Mouse (Mus musculus) heart, embryonic 11.5 days (tissue): ENCODE data around the gene Nek8. TPM values are rescaled to one million over a fixed set of nuclear protein-coding genes. Genes with fewer than 3 reads are reported as not detected.

Experiments
- ATAC-seq: fragments of 200-750 bp; cut with Nextera tagmentation; replicated peaks from 2 replicates; pipeline ENCODE4 v1.8.0; 2017; ENCODE audit warnings: moderate library complexity; ENCODE audit not compliant: insufficient number of reproducible peaks, low FRiP score, low TSS enrichment
- H3K27ac ChIP-seq: fragments of 300-500 bp; sonication (generic); 2 replicates; pipeline ENCODE4 v1.5.1; 2014; ENCODE audit warnings: mild to moderate bottlenecking, low read depth, low read length
- H3K27me3 ChIP-seq: fragments of 300-500 bp; sonication (generic); 2 replicates; pipeline ENCODE4 v1.6.1; 2014; ENCODE audit warnings: mild to moderate bottlenecking, low read length, mixed read lengths; ENCODE audit not compliant: control insufficient read depth, insufficient read depth
- H3K36me3 ChIP-seq: fragments of 300-500 bp; sonication (generic); 2 replicates; pipeline ENCODE4 v1.6.1; 2014; ENCODE audit warnings: mild to moderate bottlenecking, low read length, moderate library complexity, mixed read lengths; ENCODE audit not compliant: control insufficient read depth, insufficient read depth
- H3K4me1 ChIP-seq: fragments of 300-500 bp; sonication (generic); 2 replicates; pipeline ENCODE4 v1.6.1; 2014; ENCODE audit warnings: low read length; ENCODE audit not compliant: control insufficient read depth, insufficient read depth
- H3K4me2 ChIP-seq: fragments of 300-500 bp; sonication (generic); 2 replicates; pipeline ENCODE4 v1.6.1; 2014; ENCODE audit warnings: mild to moderate bottlenecking, moderate library complexity
- H3K4me3 ChIP-seq: fragments of 300-500 bp; sonication (generic); 2 replicates; pipeline ENCODE4 v1.5.1; 2014; ENCODE audit warnings: low read depth, low read length
- H3K9ac ChIP-seq: fragments of 300-500 bp; sonication (generic); 2 replicates; pipeline ENCODE4 v1.6.1; 2014; ENCODE audit warnings: mild to moderate bottlenecking, low read depth, low read length, moderate library complexity
- H3K9me3 ChIP-seq: fragments of 300-500 bp; sonication (generic); replicated peaks from 2 replicates; pipeline ENCODE4 v1.6.1; 2016; ENCODE audit warnings: low read length; ENCODE audit not compliant: control insufficient read depth
- WGBS: fragments of 180-500 bp; shearing (Covaris S2); extraction: QIAGEN DNeasy Blood & Tissue Kit; methylation state at CpG from one replicate; pipeline ENCODE4 v1.1.7; 2014; ENCODE audit not compliant: insufficient replicate concordance; 5-methylcytosine and 5-hydroxymethylcytosine counted together
- polyA plus RNA-seq: library from polyadenylated mRNA; unstranded; fragments of >200 nt; fragmentation: Nextera tagmentation; extraction: Ambion mirVana; gene quantifications from 2 replicates; pipeline ENCODE4 v1.2.1, GENCODE M21; 2014

The Nek8 gene
- polyA plus RNA-seq, 1 experiment from 2014 or later, result 9.9 TPM

DNA sequence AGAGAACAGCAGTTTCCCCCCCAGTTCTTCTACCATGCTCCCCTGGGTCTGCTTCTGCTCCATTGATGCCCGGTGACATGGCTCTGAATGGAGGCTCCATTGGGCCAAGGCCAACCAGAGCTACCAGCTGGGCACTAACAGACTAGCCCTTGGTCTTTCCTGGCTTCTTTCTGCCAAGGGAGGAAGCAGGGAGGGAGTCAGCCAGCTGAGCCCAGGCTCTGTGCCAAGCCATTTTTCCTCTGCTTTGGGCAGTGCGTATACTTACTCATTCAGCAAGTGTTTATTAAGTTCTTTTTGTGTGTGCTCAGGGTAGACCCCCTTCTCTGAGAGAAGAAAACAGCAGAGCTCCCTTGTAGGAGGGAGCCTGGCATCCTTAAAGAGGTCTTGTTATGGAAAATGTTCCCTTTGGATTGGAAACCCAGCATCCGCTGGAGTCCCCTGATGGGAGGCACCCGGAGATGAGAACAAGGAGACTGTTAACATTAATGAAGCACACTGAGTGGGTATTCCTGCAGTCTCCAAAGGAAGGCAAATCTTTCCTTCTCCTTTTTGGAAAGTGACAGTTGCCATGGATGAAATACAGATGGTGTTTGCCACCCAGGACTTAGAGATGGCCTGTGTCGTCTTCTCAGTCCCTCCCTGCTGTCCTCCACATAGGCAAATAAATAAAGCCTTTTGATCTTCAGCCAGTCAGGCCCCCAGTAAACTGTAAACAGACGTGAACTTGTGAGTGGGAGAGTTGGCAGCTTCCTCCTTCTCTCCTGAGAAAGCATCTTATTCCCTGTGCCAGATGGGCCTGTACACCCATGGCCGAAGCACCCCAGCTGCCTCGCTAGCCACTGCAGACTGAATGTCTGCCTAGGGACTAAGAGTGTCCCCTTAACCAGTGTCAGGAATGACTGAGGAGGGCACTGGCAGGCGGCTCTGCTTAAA lies 23.9 kb downstream of the Nek8 start:
- Histone ChIP-seq H3K27ac (0 out of 2 replicates have a peak overlapping the region, but pooled peaks have one; percentile 22), H3K9me3 (no peaks in the 10 kb centered on the region), H3K36me3 (peaks cover 29% of the 10 kb centered on the region), H3K4me2 (no peak overlapping the region), H3K4me3 (no peak overlapping the region), H3K4me1 (no peaks in the 10 kb centered on the region), H3K9ac (no peak overlapping the region), H3K27me3 (no peaks in the 10 kb centered on the region)
- no peak for ATAC-seq
- WGBS, result 77% methylated on average over 9 of the region's 9 CpGs

DNA sequence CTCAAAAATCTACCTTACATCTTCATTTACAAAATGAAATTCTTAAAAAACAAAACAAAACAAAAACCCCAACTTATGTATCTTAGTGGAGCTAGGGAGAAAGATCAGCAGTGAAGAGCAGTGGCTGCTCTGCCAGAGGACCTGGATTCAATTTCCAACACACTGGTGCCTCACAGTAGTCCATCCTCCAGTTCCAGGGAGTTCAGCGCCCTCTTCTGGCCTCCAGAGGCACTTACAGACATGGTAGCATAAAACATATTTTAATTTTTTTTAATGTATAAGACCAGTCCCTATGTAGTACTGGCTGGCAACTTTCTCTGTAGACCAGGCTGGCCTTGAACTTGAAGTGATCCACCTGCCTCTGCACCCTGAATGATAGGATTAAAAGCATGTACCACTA lies 25.3 kb downstream of the Nek8 start:
- Histone ChIP-seq H3K36me3 (peaks cover 30% of the 10 kb centered on the region), H3K4me2 (no peak overlapping the region), H3K4me3 (no peak overlapping the region), H3K9ac (no peak overlapping the region), H3K27me3 (no peaks in the 10 kb centered on the region), H3K27ac (no peak overlapping the region), H3K9me3 (no peaks in the 10 kb centered on the region), H3K4me1 (no peaks in the 10 kb centered on the region)
- 19% methylated on average over 1 of the region's 1 CpGs for WGBS
- ATAC-seq, result no peak

DNA sequence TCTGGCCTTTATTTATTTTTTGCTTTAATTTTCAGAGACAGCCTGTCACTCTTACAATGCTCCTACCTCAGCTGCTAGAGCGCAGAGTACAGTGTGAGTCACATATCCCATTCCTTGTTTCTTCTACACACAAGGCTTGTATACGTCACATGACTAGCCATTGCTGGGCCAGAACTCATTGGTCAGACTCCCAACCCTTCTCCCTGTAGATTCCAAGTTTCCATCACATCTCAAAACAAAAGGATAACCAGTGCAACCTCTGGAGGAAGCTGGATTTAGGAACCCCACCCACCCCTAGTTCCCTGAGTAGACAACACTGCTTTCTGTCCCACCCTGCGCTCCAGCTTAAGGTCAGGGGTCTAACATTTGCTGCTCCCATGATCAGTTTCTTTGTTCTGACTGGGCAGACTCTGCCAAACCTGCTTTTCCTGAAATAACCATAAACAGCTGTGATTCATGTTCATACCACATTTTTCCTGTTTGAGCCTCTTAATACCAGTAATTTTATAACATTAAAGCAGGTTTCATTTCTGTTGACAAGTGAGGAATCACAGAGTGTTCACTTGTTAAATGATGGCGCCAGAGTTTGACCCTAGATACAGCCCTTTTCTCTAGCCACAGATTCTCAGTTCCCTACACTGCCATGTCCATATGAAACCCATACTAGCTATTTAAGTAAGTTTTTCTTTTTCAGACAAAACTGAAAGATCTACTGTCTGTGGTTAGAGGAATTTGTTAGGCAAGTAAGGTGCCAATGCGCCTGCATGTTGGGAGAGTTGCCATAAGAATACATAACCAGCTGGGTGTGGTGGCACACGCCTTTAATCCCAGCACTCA lies 29.6 kb downstream of the Nek8 start:
- Histone ChIP-seq H3K27ac (no peak overlapping the region), H3K27me3 (no peaks in the 10 kb centered on the region), H3K9me3 (no peaks in the 10 kb centered on the region), H3K4me2 (no peak overlapping the region), H3K4me3 (no peak overlapping the region), H3K4me1 (no peaks in the 10 kb centered on the region), H3K36me3 (peaks cover 41% of the 10 kb centered on the region), H3K9ac (no peak overlapping the region)
- ATAC-seq, result no peak
- WGBS, result 91% methylated on average over 6 of the region's 6 CpGs

DNA sequence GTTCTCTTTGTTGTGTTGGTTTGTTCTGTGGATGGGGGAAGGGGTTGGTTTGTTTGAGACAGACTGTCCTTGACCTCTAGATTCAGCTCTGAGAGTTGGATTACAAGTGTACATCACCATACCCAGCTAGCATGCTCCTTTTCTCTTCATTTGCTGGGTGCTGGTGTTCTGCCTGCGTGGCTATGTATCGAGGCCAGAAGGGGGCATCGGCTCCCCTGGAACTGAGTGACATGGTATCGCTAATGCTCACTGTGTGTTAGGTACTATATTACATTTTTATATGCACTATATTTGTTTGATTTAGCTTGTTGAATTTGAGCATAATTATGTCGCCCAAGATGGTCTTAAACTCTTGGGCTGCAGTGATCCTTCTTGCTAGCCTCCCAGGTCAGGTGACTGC lies 30.3 kb downstream of the Nek8 start:
- 0 out of 2 replicates have a peak, but pooled peaks cover 4% of the 10 kb centered on the region for H3K4me1 ChIP-seq
- no peak for ATAC-seq
- no peak overlapping the region for H3K4me3 ChIP-seq
- H3K27me3 ChIP-seq, result no peaks in the 10 kb centered on the region
- H3K36me3 ChIP-seq, result peaks cover 41% of the 10 kb centered on the region
- 85% methylated on average over 5 of the region's 5 CpGs for WGBS
- H3K9me3 ChIP-seq, result no peaks in the 10 kb centered on the region
- H3K27ac ChIP-seq, result no peak overlapping the region
- no peak overlapping the region for H3K9ac ChIP-seq
- H3K4me2 ChIP-seq, result no peak overlapping the region

DNA sequence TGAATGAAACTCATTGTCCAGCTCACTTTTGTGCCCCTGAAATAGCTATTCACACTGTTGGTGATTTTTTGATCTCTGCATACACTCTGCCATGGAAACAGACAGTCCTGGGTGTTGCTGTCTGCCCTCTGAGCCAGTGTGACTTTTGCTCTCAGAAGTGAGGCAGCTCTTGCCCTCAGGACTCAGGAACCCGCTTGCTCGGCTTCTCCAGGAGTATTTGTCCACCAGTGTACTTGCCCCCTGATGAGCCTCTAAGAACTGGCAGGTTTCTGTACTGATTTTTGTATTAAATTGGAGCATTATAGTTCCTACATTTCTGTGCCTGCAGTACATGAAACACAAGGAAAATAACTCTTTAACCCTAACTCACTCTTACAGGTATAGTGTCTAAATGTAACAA lies 33.0 kb downstream of the Nek8 start:
- H3K36me3 ChIP-seq, result peaks cover 24% of the 10 kb centered on the region
- 80% methylated on average over 2 of the region's 2 CpGs for WGBS
- ATAC-seq, result no peak

DNA sequence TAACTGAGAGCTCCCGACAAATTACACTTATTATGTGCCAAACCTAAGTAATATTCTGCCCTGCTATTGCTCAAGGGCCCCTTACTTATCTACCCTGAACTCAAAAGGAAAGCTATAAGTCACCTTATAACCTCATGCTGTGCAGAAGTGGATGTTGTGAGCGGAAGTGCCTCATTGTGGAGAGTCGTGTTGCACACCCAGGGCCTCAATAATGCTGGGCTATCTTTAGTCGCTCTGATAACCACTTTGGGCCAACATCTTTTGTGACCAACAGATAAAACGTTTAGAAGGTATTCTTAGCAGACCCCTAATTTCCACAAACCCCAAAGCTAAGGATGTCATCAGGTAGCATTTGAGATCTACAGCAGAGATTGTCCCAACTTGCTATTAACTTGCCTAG lies 35.8 kb downstream of the Nek8 start:
- Histone ChIP-seq H3K4me2 (no peak overlapping the region; the same call in 1 of the 2 replicates), H3K9me3 (no peaks in the 10 kb centered on the region), H3K27ac (0 out of 2 replicates have a peak overlapping the region, but pooled peaks have one; percentile 37), H3K9ac (no peak overlapping the region), H3K36me3 (peaks cover 18% of the 10 kb centered on the region; the same call in 1 of the 2 replicates), H3K27me3 (no peaks in the 10 kb centered on the region), H3K4me3 (no peak overlapping the region), H3K4me1 (peaks cover 25% of the 10 kb centered on the region)
- ATAC-seq, result no peak
- 43% methylated on average over 5 of the region's 5 CpGs for WGBS

More for the DNA sequence above, 33.0 kb downstream of the Nek8 start:
- H3K9me3 ChIP-seq, result no peaks in the 10 kb centered on the region
- H3K4me3 ChIP-seq, result no peak overlapping the region
- H3K27ac ChIP-seq, result no peak overlapping the region
- peaks cover 14% of the 10 kb centered on the region; the same call in 1 of the 2 replicates for H3K4me1 ChIP-seq
- no peaks in the 10 kb centered on the region for H3K27me3 ChIP-seq
- no peak overlapping the region for H3K4me2 ChIP-seq
- no peak overlapping the region for H3K9ac ChIP-seq

DNA sequence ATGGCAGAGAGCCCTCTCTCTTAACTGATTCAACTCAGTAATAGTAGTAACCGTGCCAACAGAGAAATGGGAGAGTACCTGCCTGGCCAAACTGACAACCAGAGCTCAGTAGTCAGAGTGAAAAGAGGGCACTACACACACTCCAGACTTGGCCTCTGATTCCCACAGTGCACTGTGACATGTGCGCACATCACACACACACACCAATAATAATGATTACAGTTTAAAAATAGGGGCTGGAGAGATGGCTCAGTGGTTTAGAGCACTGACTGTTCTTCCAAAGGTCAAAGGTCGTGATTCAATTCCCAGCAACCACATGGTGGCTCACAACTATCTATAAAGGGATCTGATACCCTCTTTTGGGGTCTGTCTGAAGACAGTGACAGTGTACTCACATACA lies 38.5 kb downstream of the Nek8 start:
- 85% methylated on average over 3 of the region's 3 CpGs for WGBS
- Histone ChIP-seq H3K9me3 (no peaks in the 10 kb centered on the region), H3K4me2 (no peak overlapping the region), H3K4me3 (no peak overlapping the region), H3K9ac (no peak overlapping the region), H3K27me3 (no peaks in the 10 kb centered on the region), H3K4me1 (peaks cover 30% of the 10 kb centered on the region), H3K36me3 (0 out of 2 replicates have a peak, but pooled peaks cover 2% of the 10 kb centered on the region), H3K27ac (0 out of 2 replicates have a peak overlapping the region, but pooled peaks have one; percentile 24)
- no peak for ATAC-seq

DNA sequence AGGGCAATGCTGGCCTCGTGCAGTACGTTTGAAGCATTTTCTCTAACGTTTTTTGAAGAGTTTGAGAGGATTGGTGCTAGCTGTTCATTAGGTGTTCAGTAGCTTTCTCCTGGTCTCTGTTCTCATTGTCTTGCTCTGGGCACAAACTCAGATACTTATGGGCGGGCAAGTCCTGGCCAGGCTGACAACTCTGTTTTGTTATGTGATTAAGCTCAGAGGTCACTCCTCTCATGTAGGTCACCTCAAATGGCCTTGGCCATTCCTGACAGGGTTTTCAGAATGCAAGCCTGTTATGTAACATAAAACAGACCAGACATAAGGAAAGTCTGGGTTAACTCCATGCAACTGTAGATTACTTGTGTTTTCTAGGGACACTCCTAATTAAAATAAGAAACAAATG lies 38.9 kb downstream of the Nek8 start:
- 0 out of 2 replicates have a peak overlapping the region, but pooled peaks have one; percentile 24 for H3K27ac ChIP-seq
- no peak overlapping the region for H3K4me2 ChIP-seq
- ATAC-seq, result no peak
- H3K36me3 ChIP-seq, result no peaks in the 10 kb centered on the region
- no peak overlapping the region for H3K4me3 ChIP-seq
- peaks cover 30% of the 10 kb centered on the region for H3K4me1 ChIP-seq
- 66% methylated on average over 4 of the region's 4 CpGs for WGBS
- no peak overlapping the region for H3K9ac ChIP-seq
- H3K9me3 ChIP-seq, result no peaks in the 10 kb centered on the region
- H3K27me3 ChIP-seq, result no peaks in the 10 kb centered on the region
